ENCODE assay signal across 14 mouse cellular contexts in the genomic region with DNA sequence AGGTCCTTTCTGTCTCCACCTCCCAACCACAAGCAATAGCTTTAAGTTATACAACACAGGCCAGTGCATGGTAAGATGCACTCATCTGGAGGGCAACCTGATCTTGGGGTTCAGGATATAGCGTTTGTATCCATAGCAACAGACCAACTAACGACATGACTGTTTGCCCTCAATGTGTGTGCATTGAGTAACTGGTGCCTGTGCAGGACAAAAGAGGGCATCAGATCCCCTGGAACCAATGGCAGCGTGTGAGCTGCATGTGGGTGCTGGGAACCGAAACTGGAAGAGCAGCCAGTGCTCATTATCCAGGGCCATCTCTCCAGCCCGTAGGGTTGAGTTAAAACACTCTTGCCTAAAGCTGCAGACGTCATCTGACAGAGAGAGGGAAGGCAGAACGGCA. TPM values are rescaled to one million over a fixed set of nuclear protein-coding genes. Genes with fewer than 3 reads are reported as not detected.
A peak's percentile ranks its signal among the peaks of the same experiment; 100 is the strongest.
DNase-seq lines count a peak whose midpoint lies in the region; ATAC-seq and TF ChIP-seq lines count a peak whose summit lies in the region.
"Had no signal": no experiment of that assay in that cellular context is flagged by ENCODE, and none has a peak within 500 bp of the region (broad histone marks: within the 10 kb centered on the region; RNA-seq: fewer than 3 reads in every experiment).

No protein-coding gene starts in this region.

- no peak for TF ChIP-seq CTCF in kidney, adult 2 months (conservative IDR thresholded peaks at IDR 0.05; ENCODE audit: insufficient read depth, insufficient read length, low read depth, low read length)

- H3K36me3 ChIP-seq in kidney, adult 2 months (ENCODE audit: control insufficient read depth, insufficient read depth, low read length): no peaks in the 10 kb centered on the region
- no peaks in the 10 kb centered on the region for H3K36me3 ChIP-seq in kidney, embryonic 15.5 days
- no peaks in the 10 kb centered on the region for H3K36me3 ChIP-seq in forebrain, embryonic 14.5 days (ENCODE audit: control insufficient read depth, insufficient read depth, low read length)
- no peaks in the 10 kb centered on the region for H3K36me3 ChIP-seq in neural tube, embryonic 11.5 days (ENCODE audit: control insufficient read depth, insufficient read depth, low read length)
- H3K36me3 ChIP-seq: neural tube, embryonic 13.5 days had no signal

- 44% methylated on average over 7 of the region's 7 CpGs for WGBS in kidney, adult 2 months
- WGBS in kidney, embryonic 15.5 days: 61% methylated on average over 7 of the region's 7 CpGs
- 22% methylated on average over 7 of the region's 7 CpGs for WGBS in forebrain, embryonic 14.5 days
- WGBS in neural tube, embryonic 11.5 days: 53% methylated on average over 7 of the region's 7 CpGs

- H3K4me2 ChIP-seq in kidney, embryonic 15.5 days: no peak overlapping the region
- peak overlapping the region; percentile 8; the same call in 1 of the 2 replicates for H3K4me2 ChIP-seq in forebrain, embryonic 14.5 days (ENCODE audit: low read length)
- H3K4me2 ChIP-seq in neural tube, embryonic 11.5 days (ENCODE audit: low read depth): no peak overlapping the region
- H3K4me2 ChIP-seq: neural tube, embryonic 13.5 days had no signal

- H3K4me3 ChIP-seq in kidney, adult 2 months (ENCODE audit: insufficient read depth, low read depth, low read length): no peak overlapping the region; the same call in 1 of the 2 replicates
- no peak overlapping the region for H3K4me3 ChIP-seq in kidney, embryonic 15.5 days (replicated peaks)
- H3K4me3 ChIP-seq in forebrain, embryonic 14.5 days (ENCODE audit: low read depth, low read length): no peak overlapping the region
- no peak overlapping the region for H3K4me3 ChIP-seq in neural tube, embryonic 11.5 days (ENCODE audit: low read depth, low read length)
- H3K4me3 ChIP-seq: liver, embryonic 13.5 days; neural tube, embryonic 13.5 days had no signal

- H3K4me1 ChIP-seq in kidney, adult 2 months (ENCODE audit: control insufficient read depth, insufficient read depth, low read length): peaks cover 12% of the 10 kb centered on the region
- H3K4me1 ChIP-seq in kidney, embryonic 15.5 days: peaks cover 15% of the 10 kb centered on the region
- H3K4me1 ChIP-seq in forebrain, embryonic 14.5 days (ENCODE audit: control insufficient read depth, insufficient read depth, low read length): peaks cover 11% of the 10 kb centered on the region
- H3K4me1 ChIP-seq in neural tube, embryonic 11.5 days (ENCODE audit: control insufficient read depth, insufficient read depth, low read length): no peaks in the 10 kb centered on the region

- no peak for ATAC-seq in kidney, embryonic 15.5 days (replicated peaks; ENCODE audit: low FRiP score)
- no peak for ATAC-seq in forebrain, embryonic 14.5 days
- no peak; the same call in 1 of the 2 replicates for ATAC-seq in neural tube, embryonic 11.5 days (ENCODE audit: insufficient read depth, low FRiP score, low TSS enrichment)
- no peak for ATAC-seq in cerebellum, adult (ENCODE audit: insufficient number of reproducible peaks, low FRiP score, low TSS enrichment)
- ATAC-seq: Patski had no signal

- peak overlapping the region; percentile 78 for H3K27ac ChIP-seq in kidney, adult 2 months (ENCODE audit: insufficient read depth, low read depth, low read length)
- H3K27ac ChIP-seq in kidney, embryonic 15.5 days: no peak overlapping the region
- no peak overlapping the region for H3K27ac ChIP-seq in forebrain, embryonic 14.5 days (ENCODE audit: low read depth, low read length)
- no peak overlapping the region for H3K27ac ChIP-seq in neural tube, embryonic 11.5 days (ENCODE audit: low read depth, low read length)
- H3K27ac ChIP-seq: neural tube, embryonic 13.5 days had no signal

- H3K9ac ChIP-seq in kidney, embryonic 15.5 days: no peak overlapping the region
- H3K9ac ChIP-seq in forebrain, embryonic 14.5 days (ENCODE audit: low read length): peak overlapping the region; percentile 5; the same call in 1 of the 2 replicates
- H3K9ac ChIP-seq in neural tube, embryonic 11.5 days (ENCODE audit: low read length): no peak overlapping the region
- H3K9ac ChIP-seq: liver, embryonic 13.5 days; neural tube, embryonic 13.5 days had no signal

- no peaks in the 10 kb centered on the region for H3K27me3 ChIP-seq in kidney, adult 2 months (replicated peaks; ENCODE audit: control insufficient read depth, insufficient read depth, low read length)
- H3K27me3 ChIP-seq in kidney, embryonic 15.5 days: no peaks in the 10 kb centered on the region
- H3K27me3 ChIP-seq in forebrain, embryonic 14.5 days (replicated peaks; ENCODE audit: control insufficient read depth, insufficient read depth, low read length): no peaks in the 10 kb centered on the region
- no peaks in the 10 kb centered on the region for H3K27me3 ChIP-seq in neural tube, embryonic 11.5 days (ENCODE audit: control insufficient read depth, insufficient read depth, low read length)
- H3K27me3 ChIP-seq: liver, embryonic 13.5 days; neural tube, embryonic 13.5 days; Patski had no signal

- no peaks in the 10 kb centered on the region for H3K9me3 ChIP-seq in kidney, embryonic 15.5 days (replicated peaks)
- no peaks in the 10 kb centered on the region for H3K9me3 ChIP-seq in forebrain, embryonic 14.5 days (replicated peaks; ENCODE audit: control insufficient read depth, low read length)
- H3K9me3 ChIP-seq in neural tube, embryonic 11.5 days (ENCODE audit: control insufficient read depth, low read length): no peaks in the 10 kb centered on the region
- H3K9me3 ChIP-seq: liver, embryonic 13.5 days; neural tube, embryonic 13.5 days had no signal

- DNase-seq in kidney, adult 2 months: no peak
- peak; percentile 22 for DNase-seq in Muller cell, postnatal 12 days (ENCODE audit: inconsistent ontology term)
- no peak for DNase-seq in forebrain, embryonic 14.5 days (ENCODE audit: low spot score)
- DNase-seq in neural tube, embryonic 11.5 days (ENCODE audit: low spot score): peak; percentile 36
- no peak for DNase-seq in ovary, postnatal 14 days (ENCODE audit: low spot score)
- no peak for DNase-seq in thymus, adult 18-20 months
- DNase-seq: adrenal gland, adult 8-10 months; cerebellum, adult 11 months; heart, postnatal 4 days; liver, embryonic 13.5 days had no signal

- no peak for TF ChIP-seq POLR2A in kidney, adult 2 months (IDR thresholded peaks at IDR 0.05; ENCODE audit: low read depth, low read length)

RNA-seq across cellular contexts. Expression of gene Fbxo34, which starts 38.5 kb away (rescaled TPM):
- 10.2 and 13.0 TPM in 2 replicates for polyA plus RNA-seq in kidney, adult 2 months (2012; rRNA removed)
- polyA plus RNA-seq in kidney, embryonic 15.5 days (2015; fragmentation: Nextera tagmentation; extraction: Ambion mirVana): 20.6 and 23.7 TPM in 2 replicates
- 23.0 and 27.5 TPM in 2 replicates for polyA plus RNA-seq in forebrain, embryonic 14.5 days (2014; fragmentation: Nextera tagmentation; extraction: Ambion mirVana)
- 22.9 and 25.8 TPM in 2 replicates for polyA plus RNA-seq in neural tube, embryonic 11.5 days (2014; fragmentation: Nextera tagmentation; extraction: Ambion mirVana)

Comparison
In these comparisons a context has a peak if more than half of its experiments do, and no peak if none do; other contexts are left out.
1. DNase-seq: peak in Muller cell, postnatal 12 days (single experiment) and neural tube, embryonic 11.5 days (single experiment); none in kidney, adult 2 months (single experiment), forebrain, embryonic 14.5 days (single experiment), ovary, postnatal 14 days (single experiment) and thymus, adult 18-20 months (0 of 2).